Mouse (Mus musculus) lung, adult 2 months (tissue): Measurements from ENCODE around the gene Hnrnpul1. TPM values are rescaled to one million over a fixed set of nuclear protein-coding genes. Genes with fewer than 3 reads are reported as not detected.

Experiments used
- DNase-seq: peaks from one replicate; pipeline ENCODE4 v3.0.0; 2022
- H3K4me1 ChIP-seq: fragments of 200-500 bp; 2 replicates; pipeline ENCODE4 v1.6.1; 2011; ENCODE audit warnings: low read length; ENCODE audit not compliant: control insufficient read depth, insufficient read depth
- H3K4me3 ChIP-seq: fragments of 200-500 bp; replicated peaks from 2 replicates; pipeline ENCODE3; 2011; ENCODE audit warnings: low read depth, mild to moderate bottlenecking, control low read depth, low read length; ENCODE audit errors: extremely low read depth
- CTCF ChIP-seq: fragments of 200-500 bp; IDR thresholded peaks from 2 replicates; pipeline ENCODE4 v1.5.1; 2011; ENCODE audit warnings: mild to moderate bottlenecking, low read length, control low read depth; ENCODE audit not compliant: insufficient read depth
- POLR2A ChIP-seq: fragments of 200-500 bp; IDR thresholded peaks from 2 replicates; pipeline ENCODE4 v1.6.1; 2011; ENCODE audit warnings: low read depth, mild to moderate bottlenecking, control low read depth, low read length, borderline replicate concordance; ENCODE audit errors: extremely low read depth
- WGBS: fragments of 180-500 bp; shearing (Covaris S2); methylation state at CpG from one replicate; pipeline ENCODE4 v1.1.7; 2018; 5-methylcytosine and 5-hydroxymethylcytosine counted together
- polyA plus RNA-seq: library from polyadenylated mRNA; depleted of rRNA; stranded (reverse); fragments of >200 nt; gene quantifications from 2 replicates; pipeline ENCODE4 v1.2.3, GENCODE M21; 2012

Gene Hnrnpul1
- polyA plus RNA-seq, 1 experiment, result 49.9 TPM

DNA sequence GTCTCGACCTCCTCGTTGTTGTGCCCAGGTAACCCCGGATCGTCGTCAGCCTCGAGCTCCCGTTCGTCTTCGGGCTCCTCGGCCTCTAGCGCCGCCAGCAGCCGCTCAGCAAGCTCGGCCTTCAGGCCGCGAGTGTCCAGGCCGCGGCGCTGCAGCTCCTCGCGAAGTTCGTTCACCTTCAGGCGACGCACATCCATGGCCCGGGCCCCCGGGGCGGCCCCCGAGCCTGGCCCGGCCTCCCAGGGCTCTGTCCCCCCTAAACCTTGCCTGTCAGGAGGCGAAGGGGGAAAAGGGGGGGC lies 169 bp downstream of the Hnrnpul1 start:
- TF ChIP-seq POLR2A, result peak; percentile 24; the same call in 1 of the 2 replicates
- no peak for TF ChIP-seq CTCF
- peak overlapping the region; percentile 80 for H3K4me3 ChIP-seq
- WGBS, result 1% methylated on average over 30 of the region's 30 CpGs
- no peak for DNase-seq
- peaks cover 11% of the 10 kb centered on the region; the same call in 1 of the 2 replicates for H3K4me1 ChIP-seq

- no peak for TF ChIP-seq CTCF
- TF ChIP-seq POLR2A, result no peak
- peak overlapping the region; percentile 80 for H3K4me3 ChIP-seq
- peaks cover 11% of the 10 kb centered on the region; the same call in 1 of the 2 replicates for H3K4me1 ChIP-seq
- no peak for DNase-seq
- WGBS, result 1% methylated on average over 46 of the region's 46 CpGs
Measured at GRCm38 (mm10) chr7:25753643-25754438, 716 bp downstream of the Hnrnpul1 start.

GRCm38 (mm10) chr7:25753076-25753475 lies 1.5 kb downstream of the Hnrnpul1 start:
- no peak for TF ChIP-seq POLR2A
- TF ChIP-seq CTCF, result no peak
- DNase-seq, result no peak
- no peak overlapping the region for H3K4me3 ChIP-seq
- H3K4me1 ChIP-seq, result peaks cover 11% of the 10 kb centered on the region; the same call in 1 of the 2 replicates

- H3K4me1 ChIP-seq, result peaks cover 2% of the 10 kb centered on the region
- no peak overlapping the region for H3K4me3 ChIP-seq
- 42% methylated on average over 3 of the region's 3 CpGs for WGBS
- no peak for TF ChIP-seq POLR2A
- no peak for TF ChIP-seq CTCF
- no peak for DNase-seq
Measured at GRCm38 (mm10) chr7:25746844-25747243, 7.7 kb downstream of the Hnrnpul1 start.

DNA sequence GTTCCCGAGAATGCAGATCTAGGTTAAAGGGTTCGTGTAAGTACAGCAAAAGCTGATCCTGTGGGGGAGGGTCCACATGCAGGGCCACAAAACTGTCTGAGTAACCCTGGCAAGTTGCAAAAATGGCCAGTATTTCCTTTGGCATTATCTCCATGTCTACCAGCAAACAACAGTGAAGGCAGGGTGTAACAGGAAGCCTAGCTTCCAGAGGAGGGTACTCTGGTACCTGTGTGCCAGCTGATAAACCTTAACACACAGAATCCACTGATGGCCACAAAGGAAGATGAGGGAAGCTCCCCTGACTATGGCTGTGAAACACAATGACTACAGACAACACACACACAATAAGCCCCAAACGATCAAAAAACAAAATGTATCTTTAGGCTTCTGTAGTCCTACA lies 16.3 kb downstream of the Hnrnpul1 start:
- DNase-seq, result no peak
- 76% methylated on average over 3 of the region's 3 CpGs for WGBS
- Histone ChIP-seq H3K4me1 (no peaks in the 10 kb centered on the region), H3K4me3 (no peak overlapping the region)
- TF ChIP-seq CTCF, result no peak
- TF ChIP-seq POLR2A, result no peak

GRCm38 (mm10) chr7:25736920-25737319 lies 17.6 kb downstream of the Hnrnpul1 start:
- no peak for DNase-seq
- no peak overlapping the region for H3K4me3 ChIP-seq
- TF ChIP-seq CTCF, result 0 out of 2 replicates have a peak, but pooled peaks have one; percentile 18
- TF ChIP-seq POLR2A, result no peak
- H3K4me1 ChIP-seq, result no peaks in the 10 kb centered on the region
- WGBS, result 97% methylated on average over 2 of the region's 2 CpGs

DNA sequence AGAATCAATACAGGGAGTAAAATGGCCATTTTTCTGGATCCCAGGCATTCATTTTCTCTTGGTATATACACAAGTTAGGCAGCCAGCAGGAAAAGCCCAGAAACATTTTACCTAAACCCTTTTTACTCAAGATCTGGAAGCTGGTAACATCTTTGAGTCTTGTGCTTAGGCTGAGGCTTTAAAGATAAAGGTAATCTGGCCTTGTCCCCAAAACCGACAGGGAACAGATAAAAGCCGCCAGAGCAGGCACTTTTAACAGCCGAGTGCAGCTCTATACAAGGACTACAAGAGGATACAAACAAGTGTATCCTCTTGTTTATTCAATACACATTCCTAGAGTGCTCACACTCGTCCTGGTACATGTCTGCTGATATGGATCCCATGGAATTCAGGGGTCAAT lies 19.6 kb downstream of the Hnrnpul1 start:
- 42% methylated on average over 4 of the region's 4 CpGs for WGBS
- no peak for DNase-seq
- Histone ChIP-seq H3K4me1 (no peaks in the 10 kb centered on the region), H3K4me3 (no peak overlapping the region)
- TF ChIP-seq CTCF (no peak), POLR2A (no peak)

GRCm38 (mm10) chr7:25731294-25732055 lies 23.1 kb downstream of the Hnrnpul1 start:
- no peak overlapping the region for H3K4me3 ChIP-seq
- TF ChIP-seq POLR2A (no peak), CTCF (no peak)
- DNase-seq, result no peak
- H3K4me1 ChIP-seq, result no peaks in the 10 kb centered on the region; the same call in 1 of the 2 replicates
- 81% methylated on average over 8 of the region's 8 CpGs for WGBS

GRCm38 (mm10) chr7:25729862-25730261 lies 24.7 kb downstream of the Hnrnpul1 start:
- WGBS, result 67% methylated on average over 2 of the region's 2 CpGs
- TF ChIP-seq CTCF (no peak), POLR2A (no peak)
- Histone ChIP-seq H3K4me3 (no peak overlapping the region), H3K4me1 (no peaks in the 10 kb centered on the region; the same call in 1 of the 2 replicates)
- DNase-seq, result no peak
